Mouse (Mus musculus) heart, postnatal 0 days (tissue): ENCODE results near the gene Olfr1263. TPM values are rescaled to one million over a fixed set of nuclear protein-coding genes. Genes with fewer than 3 reads are reported as not detected.

ENCODE experiments used
- ATAC-seq: fragments of 200-750 bp; cut with Nextera tagmentation; 2 replicates; pipeline ENCODE4 v1.8.0; 2017; ENCODE audit warnings: low read depth, moderate number of reproducible peaks, moderate library complexity; ENCODE audit not compliant: insufficient read depth
- DNase-seq: peaks from one replicate; pipeline ENCODE4 v3.0.0-alpha.2; 2016; ENCODE audit warnings: low spot score
- H3K27ac ChIP-seq: fragments of 300-500 bp; sonication (generic); 2 replicates; pipeline ENCODE4 v1.5.1; 2014; ENCODE audit warnings: low read depth, mild to moderate bottlenecking
- H3K27me3 ChIP-seq: fragments of 300-500 bp; sonication (generic); 2 replicates; pipeline ENCODE4 v1.6.1; 2014; ENCODE audit warnings: low read length, mixed read lengths; ENCODE audit not compliant: control insufficient read depth, insufficient read depth
- H3K36me3 ChIP-seq: fragments of 300-500 bp; sonication (generic); replicated peaks from 2 replicates; pipeline ENCODE4 v1.6.1; 2014; ENCODE audit warnings: low read length, mixed read lengths; ENCODE audit not compliant: control insufficient read depth, insufficient read depth
- H3K4me1 ChIP-seq: fragments of 300-500 bp; sonication (generic); 2 replicates; pipeline ENCODE4 v1.6.1; 2014; ENCODE audit warnings: antibody characterized with exemption; ENCODE audit not compliant: control insufficient read depth, insufficient read depth
- H3K4me2 ChIP-seq: fragments of 300-500 bp; sonication (generic); 2 replicates; pipeline ENCODE4 v1.6.1; 2014; ENCODE audit warnings: low read depth, mild to moderate bottlenecking, low read length, moderate library complexity
- H3K4me3 ChIP-seq: fragments of 300-500 bp; sonication (generic); 2 replicates; pipeline ENCODE4 v1.5.1; 2014; ENCODE audit warnings: low read depth, low read length
- H3K9ac ChIP-seq: fragments of 300-500 bp; sonication (generic); replicated peaks from 2 replicates; pipeline ENCODE4 v1.6.1; 2014; ENCODE audit warnings: low read depth, low read length, mixed read lengths
- H3K9me3 ChIP-seq: fragments of 300-500 bp; sonication (generic); replicated peaks from 2 replicates; pipeline ENCODE4 v1.6.1; 2016; ENCODE audit warnings: low read length; ENCODE audit not compliant: control insufficient read depth
- CTCF ChIP-seq: IDR thresholded peaks from 2 replicates; pipeline ENCODE4 v1.5.1; 2016; ENCODE audit warnings: antibody characterized with exemption, control low read depth, low read depth
- EP300 ChIP-seq: IDR thresholded peaks from 2 replicates; pipeline ENCODE4 v1.6.1; 2016; ENCODE audit warnings: antibody characterized with exemption, low read depth
- WGBS: fragments of 180-500 bp; shearing (Covaris S2); extraction: QIAGEN DNeasy Blood & Tissue Kit; methylation state at CpG from one replicate; pipeline ENCODE4 v1.1.7; 2014; 5-methylcytosine and 5-hydroxymethylcytosine counted together
- polyA plus RNA-seq: library from polyadenylated mRNA; unstranded; fragments of >200 nt; fragmentation: Nextera tagmentation; extraction: Ambion mirVana; gene quantifications from 2 replicates; pipeline ENCODE4 v1.2.1, GENCODE M21; 2015
- total RNA-seq: library from RNA; depleted of rRNA; stranded (reverse); fragments of >200 nt; gene quantifications from 2 replicates; pipeline ENCODE4 v1.2.3, GENCODE M21; 2014; ENCODE audit warnings: low replicate concordance; rRNA removed

Gene Olfr1263
- total RNA-seq (not detected in 2 replicates), polyA plus RNA-seq (not detected in 2 replicates)

GRCm38 (mm10) chr2:90011831-90012230, at the start of gene Olfr1263:
TSS of gene Olfr1263 (plus strand) at chr2:90012131.
- Histone ChIP-seq H3K36me3 (no peaks in the 10 kb centered on the region), H3K27me3 (no peaks in the 10 kb centered on the region), H3K4me3 (no peak within 1 kb of the TSS), H3K4me1 (no peaks in the 10 kb centered on the region), H3K9me3 (no peaks in the 10 kb centered on the region), H3K4me2 (no peak within 1 kb of the TSS), H3K27ac (no peak within 1 kb of the TSS), H3K9ac (no peak within 1 kb of the TSS)
- no peak for TF ChIP-seq EP300
- TF ChIP-seq CTCF: no peak
- WGBS: 55% methylated on average over 2 of the region's 2 CpGs
- DNase-seq (no peak), ATAC-seq (no peak)

GRCm38 (mm10) chr2:89974184-89974583, 37.7 kb upstream of the Olfr1263 start, which contains the start of gene Olfr1260:
TSS of gene Olfr1260 (plus strand) at chr2:89974340.
- ATAC-seq (no peak), DNase-seq (no peak)
- 56% methylated on average over 2 of the region's 2 CpGs for WGBS
- H3K4me1 ChIP-seq: no peaks in the 10 kb centered on the region
- H3K4me3 ChIP-seq: no peak within 1 kb of the TSS
- TF ChIP-seq EP300: no peak
- TF ChIP-seq CTCF: no peak
- H3K27me3 ChIP-seq: no peaks in the 10 kb centered on the region
- no peak within 1 kb of the TSS for H3K9ac ChIP-seq
- H3K27ac ChIP-seq: no peak within 1 kb of the TSS
- no peaks in the 10 kb centered on the region for H3K36me3 ChIP-seq
- no peak within 1 kb of the TSS for H3K4me2 ChIP-seq
- no peaks in the 10 kb centered on the region for H3K9me3 ChIP-seq

- no peaks in the 10 kb centered on the region for H3K4me1 ChIP-seq
- WGBS: 69% methylated on average over 2 of the region's 2 CpGs
- no peak overlapping the region for H3K4me3 ChIP-seq
- no peak for TF ChIP-seq EP300
- TF ChIP-seq CTCF: no peak
- no peaks in the 10 kb centered on the region for H3K36me3 ChIP-seq
- no peak for ATAC-seq
- no peak for DNase-seq
- H3K27ac ChIP-seq: no peak overlapping the region
- no peaks in the 10 kb centered on the region for H3K27me3 ChIP-seq
- H3K4me2 ChIP-seq: no peak overlapping the region
- H3K9me3 ChIP-seq: no peaks in the 10 kb centered on the region
- no peak overlapping the region for H3K9ac ChIP-seq
These were observed 34.2 kb upstream of the Olfr1263 start for GRCm38 (mm10) chr2:89977709-89978108.

GRCm38 (mm10) chr2:89990921-89991320, 21.0 kb upstream of the Olfr1263 start, which contains the start of gene Olfr1261:
TSS of gene Olfr1261 (plus strand) at chr2:89991221.
- no peak for TF ChIP-seq EP300
- no peak for TF ChIP-seq CTCF
- DNase-seq: no peak
- ATAC-seq: no peak

GRCm38 (mm10) chr2:89999845-90000244, 12.1 kb upstream of the Olfr1263 start, which contains the start of gene Olfr1262:
TSS of gene Olfr1262 (plus strand) at chr2:90000145.
- TF ChIP-seq CTCF (no peak), EP300 (no peak)
- H3K4me1 ChIP-seq: no peaks in the 10 kb centered on the region
- H3K9me3 ChIP-seq: no peaks in the 10 kb centered on the region
- DNase-seq: no peak
- H3K9ac ChIP-seq: no peak within 1 kb of the TSS
- no peak within 1 kb of the TSS for H3K4me2 ChIP-seq
- no peaks in the 10 kb centered on the region for H3K36me3 ChIP-seq
- no peak within 1 kb of the TSS for H3K27ac ChIP-seq
- H3K27me3 ChIP-seq: no peaks in the 10 kb centered on the region
- ATAC-seq: no peak
- no peak within 1 kb of the TSS for H3K4me3 ChIP-seq

More at GRCm38 (mm10) chr2:89990921-89991320, 21.0 kb upstream of the Olfr1263 start, which contains the start of gene Olfr1261:
- H3K9ac ChIP-seq: no peak within 1 kb of the TSS
- H3K4me1 ChIP-seq: no peaks in the 10 kb centered on the region
- H3K36me3 ChIP-seq: no peaks in the 10 kb centered on the region
- H3K27ac ChIP-seq: no peak within 1 kb of the TSS
- no peak within 1 kb of the TSS for H3K4me3 ChIP-seq
- H3K4me2 ChIP-seq: no peak within 1 kb of the TSS
- H3K27me3 ChIP-seq: no peaks in the 10 kb centered on the region
- no peaks in the 10 kb centered on the region for H3K9me3 ChIP-seq

- H3K4me1 ChIP-seq: no peaks in the 10 kb centered on the region
- TF ChIP-seq CTCF: no peak
- TF ChIP-seq EP300: no peak
- DNase-seq: no peak
- H3K27ac ChIP-seq: no peak within 1 kb of the TSS
- ATAC-seq: no peak
- H3K4me2 ChIP-seq: no peak within 1 kb of the TSS
- no peak within 1 kb of the TSS for H3K4me3 ChIP-seq
- no peaks in the 10 kb centered on the region for H3K9me3 ChIP-seq
- no peak within 1 kb of the TSS for H3K9ac ChIP-seq
- H3K36me3 ChIP-seq: no peaks in the 10 kb centered on the region
- WGBS: 59% methylated on average over 2 of the region's 2 CpGs
- no peaks in the 10 kb centered on the region for H3K27me3 ChIP-seq
These were observed 13.5 kb downstream of the Olfr1263 start, which contains the start of gene Olfr1264 for GRCm38 (mm10) chr2:90025477-90025876. TSS of gene Olfr1264 (minus strand) at chr2:90025577.
